Mouse (Mus musculus): Measurements from ENCODE around the gene Vasp.

Vasp gene

GRCm38 (mm10) chr7:19271238-19272172 is at the start of gene Vasp:
Vasp (minus strand) TSS chr7:19271817.
- DNase-seq (ENCODE audit: low read depth, low spot score) = peak; percentile 92

- no peak for DNase-seq (ENCODE audit: low read depth, low spot score)
Measured at GRCm38 (mm10) chr7:19320637-19321036, 49.0 kb upstream of the Vasp start.

- peak; percentile 95 for DNase-seq (ENCODE audit: low read depth, low spot score)
Measured at GRCm38 (mm10) chr7:19319906-19320305, 48.3 kb upstream of the Vasp start.

- no peak for DNase-seq (ENCODE audit: low read depth, low spot score)
Measured at GRCm38 (mm10) chr7:19319458-19319857, 47.8 kb upstream of the Vasp start.

- peak; percentile 45 for DNase-seq (ENCODE audit: low read depth, low spot score)
Measured at GRCm38 (mm10) chr7:19318676-19319075, 47.1 kb upstream of the Vasp start.

- no peak for DNase-seq (ENCODE audit: low read depth, low spot score)
Measured at GRCm38 (mm10) chr7:19318201-19318600, 46.6 kb upstream of the Vasp start.

- DNase-seq (ENCODE audit: low read depth, low spot score) = no peak
Measured at GRCm38 (mm10) chr7:19316451-19317161, 45.0 kb upstream of the Vasp start.

- DNase-seq (ENCODE audit: low read depth, low spot score) = no peak
Measured at GRCm38 (mm10) chr7:19314033-19314432, 42.4 kb upstream of the Vasp start.

- no peak for DNase-seq (ENCODE audit: low read depth, low spot score)
Measured at GRCm38 (mm10) chr7:19311991-19312390, 40.4 kb upstream of the Vasp start.

- peak; percentile 98 for DNase-seq (ENCODE audit: low read depth, low spot score)
Measured at GRCm38 (mm10) chr7:19309884-19310641, 38.4 kb upstream of the Vasp start, which contains the start of gene Fosb. Fosb (minus strand) TSS chr7:19310051.

GRCm38 (mm10) chr7:19309278-19309883 is 37.8 kb upstream of the Vasp start:
- DNase-seq (ENCODE audit: low read depth, low spot score) = peak; percentile 63

GRCm38 (mm10) chr7:19308454-19309277 is 37.0 kb upstream of the Vasp start:
- peak; percentile 98 for DNase-seq (ENCODE audit: low read depth, low spot score)

- DNase-seq (ENCODE audit: low read depth, low spot score) = peak; percentile 86
Measured at GRCm38 (mm10) chr7:19307739-19308453, 36.3 kb upstream of the Vasp start.

GRCm38 (mm10) chr7:19306819-19307738 is 35.5 kb upstream of the Vasp start:
- no peak for DNase-seq (ENCODE audit: low read depth, low spot score)

- DNase-seq (ENCODE audit: low read depth, low spot score) = no peak
Measured at GRCm38 (mm10) chr7:19305796-19306765, 34.5 kb upstream of the Vasp start.

GRCm38 (mm10) chr7:19305413-19305735 is 33.8 kb upstream of the Vasp start:
- DNase-seq (ENCODE audit: low read depth, low spot score) = no peak

- DNase-seq (ENCODE audit: low read depth, low spot score) = no peak
Measured at GRCm38 (mm10) chr7:19304501-19305412, 33.1 kb upstream of the Vasp start.

All from A20 (cell line).